Mouse (Mus musculus) small intestine, adult 2 months (tissue): ENCODE data around the gene Dgkh.

Source experiments
- CTCF ChIP-seq: fragments of 200-500 bp; IDR thresholded peaks from 2 replicates; pipeline ENCODE4 v1.5.1; 2012; ENCODE audit warnings: low read depth, mild to moderate bottlenecking, control low read depth, inconsistent platforms, low read length, moderate library complexity, mixed read lengths; ENCODE audit not compliant: insufficient replicate concordance, insufficient read length; ENCODE audit errors: extremely low read depth
- POLR2A ChIP-seq: fragments of 200-500 bp; IDR thresholded peaks from 2 replicates; pipeline ENCODE4 v1.6.1; 2012; ENCODE audit warnings: low read depth, mild to moderate bottlenecking, control low read depth, inconsistent platforms, low read length, moderate library complexity

- no peak for TF ChIP-seq CTCF
- TF ChIP-seq POLR2A, result no peak
Observed at GRCm38 (mm10) chr14:78618883-78619295, 113.7 kb downstream of the Dgkh start.
